Mouse (Mus musculus) neutrophil, adult 5-6 weeks (primary cell): Measurements from ENCODE around the gene Dad1. TPM values are rescaled to one million over a fixed set of nuclear protein-coding genes. Genes with fewer than 3 reads are reported as not detected.

Source experiments
- ATAC-seq: fragments of 151-379, 151-347 bp; 2 replicates; pipeline ENCODE4 v1.8.0; 2017; ENCODE audit warnings: mild to moderate bottlenecking, moderate TSS enrichment; ENCODE audit not compliant: insufficient number of reproducible peaks, poor library complexity, low FRiP score, severe bottlenecking; ENCODE audit errors: extremely low read depth
- total RNA-seq: library from RNA; stranded (forward); fragments of 200-1000 nt; gene quantifications from 2 replicates; pipeline ENCODE4 v1.2.3, GENCODE M21; 2017

Dad1 gene
- total RNA-seq, 1 experiment from 2014 or later, result 50.7 TPM

DNA sequence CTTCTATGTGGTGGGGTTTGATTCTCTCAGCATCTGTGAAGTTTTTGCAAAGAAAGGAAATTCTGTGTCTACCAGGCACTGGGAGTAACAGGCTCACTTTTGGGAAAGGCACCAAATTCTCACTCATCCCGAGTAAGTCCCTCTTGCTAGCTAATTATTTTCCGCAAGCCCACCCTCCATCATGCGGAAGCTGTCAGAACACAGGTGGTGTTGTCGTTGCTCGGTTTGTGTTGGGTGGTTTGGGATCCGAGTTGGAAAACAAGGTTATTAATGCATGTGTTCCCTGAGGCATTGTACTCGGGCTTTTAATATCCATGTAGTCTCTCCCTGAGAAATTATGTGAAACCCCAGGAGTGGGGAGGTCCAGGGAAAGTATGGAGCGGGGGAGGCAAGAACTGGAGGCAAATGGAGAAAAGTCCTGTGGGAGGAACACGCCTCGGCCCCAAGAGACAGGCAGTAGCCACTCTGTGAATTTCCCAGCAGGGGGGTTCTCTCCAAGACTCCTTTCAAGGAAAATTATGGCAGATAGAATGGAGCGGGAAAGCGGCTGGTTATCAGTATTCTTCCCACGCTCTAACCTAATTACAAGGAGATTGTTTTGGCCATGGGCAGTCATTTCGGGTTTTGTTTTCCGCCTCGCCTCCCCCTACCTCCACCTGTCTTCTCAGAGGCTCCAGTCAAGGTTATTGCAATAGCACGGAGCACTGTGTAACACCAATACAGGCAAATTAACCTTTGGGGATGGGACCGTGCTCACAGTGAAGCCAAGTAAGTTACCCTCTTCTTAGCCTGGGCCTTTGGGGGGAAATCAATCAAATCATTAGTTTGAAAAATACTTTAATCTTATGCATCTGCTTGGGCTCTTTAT is 62.1 kb downstream of the Dad1 start:
- no peak for ATAC-seq

DNA sequence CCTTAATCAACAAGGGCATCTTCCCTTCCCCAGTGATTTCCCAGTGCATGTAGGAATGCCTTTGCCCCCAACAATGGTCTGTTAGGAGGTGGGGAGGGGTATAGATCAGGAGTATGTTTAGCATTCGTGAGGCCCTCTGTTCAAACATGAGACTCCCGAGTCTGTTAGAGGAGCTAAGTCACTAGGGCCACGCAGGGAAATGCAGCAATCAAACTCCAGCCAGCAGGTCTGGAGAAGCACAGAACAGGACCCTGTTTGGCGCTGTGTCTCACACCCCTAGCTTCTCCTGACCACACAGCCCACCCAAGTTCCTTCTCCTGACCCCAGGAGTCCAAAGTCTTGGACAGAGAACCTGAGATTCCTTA is 62.9 kb downstream of the Dad1 start:
- ATAC-seq, result no peak

DNA sequence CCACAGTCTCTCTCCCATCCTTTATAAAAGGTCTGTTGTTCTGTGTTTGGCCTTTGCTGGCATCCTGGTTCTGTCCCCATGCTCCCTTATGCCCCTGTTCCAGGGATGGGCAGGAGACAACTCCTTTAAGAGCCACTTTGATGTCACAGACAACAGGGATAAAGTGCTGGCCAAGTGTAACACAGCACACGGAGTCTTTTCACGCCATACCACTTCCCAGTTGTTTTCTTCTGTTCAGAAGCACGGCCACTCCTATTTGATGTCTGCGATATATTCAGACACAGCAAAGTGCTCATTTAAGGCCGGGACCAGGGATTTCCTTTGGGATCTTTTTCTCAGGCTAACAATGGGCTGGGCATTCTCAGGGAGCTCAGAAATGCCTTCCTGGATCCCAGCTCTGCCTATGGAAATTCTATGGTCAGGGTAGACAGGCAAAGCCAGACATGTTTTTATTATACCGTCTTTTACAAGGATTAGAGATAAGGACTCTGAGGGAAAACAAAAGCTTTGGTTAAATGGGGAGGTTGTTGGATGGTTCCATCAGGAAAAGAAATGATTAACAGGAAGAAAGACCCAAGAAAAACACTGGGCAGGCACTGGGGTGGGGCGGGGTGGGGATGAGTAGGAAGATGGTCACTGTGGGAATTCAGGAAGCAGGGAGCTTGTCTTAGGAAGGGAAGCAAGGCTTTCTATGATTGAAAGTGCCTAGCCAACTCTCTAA is 63.4 kb downstream of the Dad1 start:
- ATAC-seq, result no peak

DNA sequence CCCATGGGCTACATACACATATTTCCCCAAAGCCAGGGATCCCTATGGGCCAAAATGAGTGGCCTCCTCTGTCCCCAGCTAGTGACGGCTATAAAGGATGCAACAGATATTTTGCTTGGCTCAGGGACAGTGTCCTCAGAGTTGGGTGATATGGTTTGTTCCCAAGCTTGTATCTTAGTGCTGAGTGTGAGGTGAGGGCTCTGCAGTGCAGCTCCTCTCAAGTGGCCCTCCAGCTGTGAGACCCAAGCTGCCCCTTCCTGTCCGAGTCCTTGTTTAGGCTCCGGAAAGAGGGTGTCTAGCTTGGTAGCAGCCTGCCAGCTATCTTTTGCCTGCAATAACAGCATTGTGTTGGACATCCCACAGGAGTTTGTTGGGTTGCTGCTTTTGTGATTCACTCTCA is 64.6 kb downstream of the Dad1 start:
- ATAC-seq, result no peak

DNA sequence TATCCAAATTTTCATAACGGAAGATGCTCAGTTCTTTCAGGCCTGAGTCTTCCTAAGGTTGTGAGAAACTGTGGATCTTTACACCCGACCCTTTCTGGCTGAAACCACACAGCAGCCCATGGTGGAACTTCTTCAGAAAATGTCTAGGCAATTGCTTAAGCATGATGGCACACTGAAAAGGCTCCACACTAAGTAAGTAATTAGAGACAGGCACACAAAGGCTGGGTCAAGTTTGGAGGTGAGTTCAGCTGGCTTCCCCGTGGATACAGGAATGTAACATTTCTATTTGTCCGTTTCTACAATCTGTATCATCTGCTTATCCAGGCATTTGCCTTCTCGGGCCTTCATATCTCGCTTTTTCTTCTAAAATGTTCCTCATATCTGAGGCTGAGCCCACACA is 66.7 kb downstream of the Dad1 start:
- no peak for ATAC-seq

Other genes with a start within 250 kb of the Dad1 start
- gene Abhd4, start 84 bp upstream of the Dad1 start, total RNA-seq, result 16.1 and 16.6 TPM in 2 replicates
- gene Olfr49, start 30.8 kb upstream of the Dad1 start, total RNA-seq, result 0.12 TPM in 1 of 2 replicates, not detected in the other
- gene Oxa1l, start 106.7 kb upstream of the Dad1 start, total RNA-seq, result 58.7 and 61.3 TPM in 2 replicates
- gene Slc7a7, start 163.7 kb upstream of the Dad1 start, total RNA-seq, result 2.8 and 7.4 TPM in 2 replicates
- gene Mrpl52, start 172.8 kb upstream of the Dad1 start, total RNA-seq, result 31.8 and 33.4 TPM in 2 replicates
- gene Mmp14, start 177.5 kb upstream of the Dad1 start, total RNA-seq, result 0.58 and 2.6 TPM in 2 replicates
- 69.1 and 100 TPM in 2 replicates for gene Lrp10, start 210.0 kb upstream of the Dad1 start, total RNA-seq
- 0.61 and 0.93 TPM in 2 replicates for gene Rem2, start 222.0 kb upstream of the Dad1 start, total RNA-seq